Mouse (Mus musculus): ENCODE results near the gene Dnajc7.
"Not testable (repeated sequence)": the region's sequence is repeated elsewhere in the genome, so short reads cannot be mapped to it uniquely, and the experiment has no call there.

Gene Dnajc7

GRCm38 (mm10) chr11:100619982-100620381, at the start of gene Dnajc7:
TSS of gene Dnajc7 (minus strand) at chr11:100620168.
- no peak for DNase-seq (ENCODE audit: low spot score)

DNA sequence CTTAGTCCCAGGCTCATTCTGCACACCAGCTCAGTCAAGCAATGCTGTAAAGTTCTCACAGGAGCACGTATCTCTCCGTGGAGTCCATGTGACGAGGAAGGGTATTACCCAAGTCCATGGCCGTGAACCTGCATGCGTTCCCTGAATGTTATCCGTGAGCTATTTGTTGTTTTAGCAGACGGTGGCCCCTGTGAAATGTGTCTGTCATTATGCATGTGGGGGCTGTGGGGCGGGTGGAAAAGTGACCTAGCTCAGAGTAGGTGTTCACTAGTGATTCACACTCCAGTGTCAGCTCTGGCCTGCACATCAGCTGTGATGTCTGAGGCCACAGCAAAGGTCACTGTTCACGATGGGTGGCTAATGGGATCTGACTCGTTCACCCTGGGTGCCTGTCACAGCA, 39.8 kb upstream of the Dnajc7 start:
- no peak for DNase-seq (ENCODE audit: low spot score)

DNA sequence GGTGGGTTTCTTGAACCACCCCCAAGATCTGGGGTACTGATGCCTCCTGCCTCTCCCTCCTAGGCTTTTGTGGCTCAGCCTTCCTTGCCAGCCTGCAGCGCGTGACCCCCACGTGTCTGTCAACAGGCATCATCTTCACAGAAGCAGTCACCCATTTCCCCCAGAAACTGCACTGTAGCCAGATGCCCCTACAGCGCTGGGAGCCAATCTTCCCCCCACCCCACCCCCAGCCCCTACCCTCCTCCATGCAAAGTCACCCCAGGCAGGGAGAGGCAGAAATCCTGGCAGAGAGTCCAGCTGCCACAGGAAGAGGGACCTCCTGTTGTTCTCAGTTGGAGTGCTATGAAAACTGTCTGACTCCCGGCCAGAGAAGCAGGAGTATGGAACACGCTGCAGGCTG, 36.5 kb upstream of the Dnajc7 start:
- no peak for DNase-seq (ENCODE audit: low spot score)

DNA sequence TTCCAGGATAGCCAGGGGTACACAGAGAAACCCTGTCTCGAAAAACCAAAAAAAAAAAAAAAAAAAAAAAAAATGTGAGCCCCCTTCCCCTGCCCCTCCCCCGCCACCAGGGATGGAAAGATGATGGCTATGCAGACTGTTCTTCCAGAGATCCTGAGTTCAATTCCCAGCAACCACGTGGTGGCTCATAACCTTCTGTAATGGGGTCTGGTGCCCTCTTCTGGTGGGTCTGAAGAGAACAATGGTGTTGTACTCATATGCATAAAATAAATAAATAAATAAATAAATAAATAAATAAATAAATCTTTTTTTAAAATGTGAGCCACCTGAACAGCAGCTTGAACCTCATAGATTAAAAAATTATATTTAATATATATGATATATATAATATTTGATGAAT, 35.6 kb upstream of the Dnajc7 start:
- not testable (repeated sequence) for DNase-seq (ENCODE audit: low spot score)

DNA sequence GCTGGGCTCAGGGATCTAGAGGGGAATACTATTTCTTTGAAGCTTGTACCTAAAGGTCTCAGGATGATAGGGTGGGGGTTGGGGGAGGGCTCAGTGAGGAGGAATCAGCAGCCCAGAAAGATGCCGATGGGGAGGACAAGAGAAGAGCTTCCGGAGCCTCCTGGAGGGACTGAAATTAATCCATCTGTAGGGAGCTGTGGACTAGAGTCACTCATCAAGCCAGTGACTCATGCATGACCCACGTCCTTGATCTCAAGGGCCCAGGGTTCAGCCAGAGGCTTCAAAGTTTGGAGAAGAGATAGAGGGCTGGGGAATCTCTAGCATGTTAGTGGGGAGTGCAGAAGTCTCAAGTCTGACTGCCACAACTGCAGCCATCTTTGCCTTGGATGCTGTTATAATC, 31.8 kb upstream of the Dnajc7 start:
- DNase-seq (ENCODE audit: low spot score), result no peak

DNA sequence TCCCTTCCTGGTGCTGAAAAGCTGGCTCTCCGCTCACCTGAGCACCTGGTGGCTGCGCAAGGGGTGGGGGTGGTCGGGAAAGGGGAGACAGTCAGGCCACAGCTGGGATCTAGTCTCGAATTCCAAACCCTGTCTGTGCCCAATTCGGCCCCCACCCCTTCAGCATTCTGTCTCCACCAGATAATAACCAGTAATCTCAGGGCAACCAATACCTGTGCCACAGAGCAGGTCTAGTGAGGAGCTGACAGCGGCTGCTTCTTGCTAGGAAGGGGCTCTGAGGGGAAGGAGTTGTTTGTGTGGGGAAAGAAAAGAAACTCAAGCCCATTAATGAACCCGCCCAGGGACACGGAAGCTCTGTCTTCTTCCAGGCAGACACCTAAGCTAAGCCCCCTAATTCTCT, 31.2 kb upstream of the Dnajc7 start:
- no peak for DNase-seq (ENCODE audit: low spot score)

- DNase-seq (ENCODE audit: low spot score), result no peak
These were observed 28.4 kb upstream of the Dnajc7 start for GRCm38 (mm10) chr11:100648405-100648804.

GRCm38 (mm10) chr11:100646265-100646664, 26.3 kb upstream of the Dnajc7 start:
- no peak for DNase-seq (ENCODE audit: low spot score)

- no peak for DNase-seq (ENCODE audit: low spot score)
These were observed 23.9 kb upstream of the Dnajc7 start for GRCm38 (mm10) chr11:100643612-100644575.

GRCm38 (mm10) chr11:100640159-100640906, 20.4 kb upstream of the Dnajc7 start:
- no peak for DNase-seq (ENCODE audit: low spot score)

- no peak for DNase-seq (ENCODE audit: low spot score)
These were observed 14.6 kb upstream of the Dnajc7 start for GRCm38 (mm10) chr11:100634530-100634929.

- no peak for DNase-seq (ENCODE audit: low spot score)
These were observed 8.9 kb upstream of the Dnajc7 start for GRCm38 (mm10) chr11:100628862-100629352.

- DNase-seq (ENCODE audit: low spot score), result no peak
These were observed 8.1 kb upstream of the Dnajc7 start for GRCm38 (mm10) chr11:100628056-100628455.

DNA sequence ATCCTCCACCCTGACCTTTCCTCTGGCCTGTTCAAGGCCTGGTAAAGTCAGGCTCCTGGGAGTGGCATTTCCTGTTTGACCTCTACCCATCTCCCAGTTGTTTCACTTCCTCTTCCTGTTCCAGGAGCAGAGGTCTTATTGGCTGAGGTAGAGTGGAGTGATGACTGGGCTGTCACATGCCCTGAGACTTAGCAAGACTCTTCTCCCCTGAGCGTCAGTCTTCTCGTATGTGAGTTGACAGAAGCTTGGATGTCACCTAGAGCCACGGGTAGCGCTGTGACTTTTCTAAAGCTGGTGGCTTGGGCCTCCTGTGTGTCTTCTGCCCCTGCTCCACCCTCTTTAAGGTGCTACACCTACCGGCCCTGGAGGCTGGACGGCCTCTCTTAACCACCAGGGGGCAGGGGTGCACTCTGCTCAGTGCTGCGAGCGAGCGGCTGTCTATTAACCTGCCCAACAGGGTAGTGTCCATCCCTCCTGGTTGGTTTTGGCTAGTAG, 6.8 kb upstream of the Dnajc7 start:
- DNase-seq (ENCODE audit: low spot score), result peak; percentile 70

DNA sequence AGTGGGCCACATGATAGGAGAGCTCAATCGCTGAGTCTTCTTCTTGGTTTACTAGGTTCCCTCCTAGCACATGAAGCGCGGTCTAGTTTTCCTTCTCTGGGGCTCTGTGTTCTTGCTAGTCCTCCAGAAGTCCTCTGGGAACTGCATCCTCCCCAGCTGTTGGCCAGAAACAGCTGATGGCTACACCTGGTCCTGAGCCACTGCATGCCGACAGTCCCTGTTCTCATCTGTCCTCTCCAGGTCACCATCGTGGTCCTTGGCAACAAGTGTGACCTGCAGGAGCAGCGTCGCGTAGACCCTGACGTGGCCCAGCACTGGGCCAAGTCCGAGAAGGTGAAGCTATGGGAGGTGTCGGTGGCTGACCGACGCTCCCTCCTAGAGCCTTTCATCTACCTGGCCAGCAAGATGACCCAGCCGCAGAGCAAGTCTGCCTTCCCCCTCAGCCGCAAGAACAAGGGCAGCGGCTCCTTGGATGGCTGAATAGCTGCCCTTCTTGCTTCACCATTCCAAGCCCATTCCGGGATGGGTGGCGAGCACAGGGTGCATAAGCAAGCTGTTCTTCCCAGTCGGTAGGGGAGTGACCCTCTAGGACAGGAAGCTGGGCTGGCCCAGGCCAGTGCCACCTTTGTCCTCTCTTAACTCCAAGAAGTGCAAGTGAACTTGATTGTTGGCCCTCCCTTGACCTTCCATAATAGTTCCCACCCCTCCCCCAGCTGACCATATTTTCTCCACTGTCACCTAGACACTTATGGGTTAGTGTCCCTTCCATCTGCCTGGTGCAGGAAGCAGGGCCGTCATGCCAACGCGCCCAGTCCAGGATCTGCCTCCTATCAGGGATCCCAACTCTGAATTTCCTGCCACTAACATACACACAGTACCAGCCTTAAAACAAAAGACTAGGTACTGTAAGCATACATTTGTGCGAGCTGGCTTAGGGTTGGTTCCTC, 6.1 kb upstream of the Dnajc7 start:
- DNase-seq (ENCODE audit: low spot score), result no peak

DNA sequence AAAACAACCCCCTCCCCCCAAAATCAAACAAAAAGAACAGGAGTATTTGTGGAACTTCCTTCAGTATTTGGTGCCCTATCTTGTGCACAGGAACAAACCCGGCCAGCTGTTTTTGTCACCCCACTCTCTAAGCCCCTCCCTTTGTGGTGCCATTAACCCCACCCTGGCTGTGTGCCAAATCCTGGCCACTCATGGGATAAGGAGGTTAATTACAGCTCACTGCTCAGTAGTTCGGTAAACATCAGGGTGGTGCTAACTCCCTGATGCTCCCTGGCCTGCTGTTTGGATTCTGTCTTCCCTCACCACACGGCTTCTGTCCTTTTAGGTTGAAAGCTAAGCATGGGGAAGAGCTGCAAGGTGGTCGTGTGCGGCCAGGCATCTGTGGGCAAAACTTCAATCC, 3.9 kb upstream of the Dnajc7 start:
- no peak for DNase-seq (ENCODE audit: low spot score)

DNA sequence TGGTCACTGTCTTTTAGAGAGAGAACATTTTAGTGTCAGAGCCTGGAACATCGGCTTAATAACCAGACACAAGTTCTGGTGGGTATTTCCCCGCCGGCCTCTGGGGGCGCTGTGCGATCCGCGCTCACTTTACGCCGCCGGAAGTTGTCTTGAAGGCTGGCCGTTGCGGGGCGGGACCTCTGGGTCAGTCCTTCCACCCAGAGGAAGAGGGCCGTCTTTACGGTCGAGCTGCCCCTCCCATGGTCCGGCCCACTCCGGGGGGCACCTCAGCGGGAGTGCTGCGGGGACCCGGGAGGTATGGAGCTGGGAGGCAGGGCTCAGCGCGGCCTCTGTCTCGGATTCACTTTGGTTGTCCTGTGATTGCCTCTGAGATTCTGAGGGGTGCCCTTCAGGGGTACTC, 2.7 kb upstream of the Dnajc7 start:
- peak; percentile 95 for DNase-seq (ENCODE audit: low spot score)

DNA sequence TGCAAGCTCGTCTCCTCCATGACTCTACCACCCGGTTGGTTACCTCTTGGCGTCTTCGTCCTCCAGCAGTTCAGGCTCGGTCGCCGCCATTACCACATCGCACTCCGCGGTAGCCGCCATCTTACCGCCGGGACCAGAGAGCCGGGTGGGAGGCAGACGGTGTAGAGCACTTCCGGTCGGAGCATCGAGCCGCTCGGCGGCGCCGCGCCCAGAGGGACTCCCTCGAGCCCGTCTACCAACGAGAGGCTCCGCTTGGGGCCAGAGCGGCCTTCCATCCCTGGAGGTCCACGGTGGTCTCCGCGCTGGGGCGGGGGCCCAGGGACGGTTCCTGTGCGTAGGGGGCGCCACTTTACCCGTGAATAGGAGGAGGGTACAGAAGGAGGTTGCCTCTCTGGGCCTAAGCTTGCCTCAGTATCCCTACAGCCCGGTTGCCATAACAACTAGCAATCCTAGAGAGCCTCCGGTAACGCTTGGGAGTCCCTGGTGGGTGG, 438 bp downstream of the Dnajc7 start:
- DNase-seq (ENCODE audit: low spot score), result peak; percentile 96

- peak; percentile 56 for DNase-seq (ENCODE audit: low spot score)
These were observed 1.0 kb downstream of the Dnajc7 start, which contains the start of gene Nkiras2 for GRCm38 (mm10) chr11:100618761-100619484. TSS of gene Nkiras2 (plus strand) at chr11:100619244.

DNA sequence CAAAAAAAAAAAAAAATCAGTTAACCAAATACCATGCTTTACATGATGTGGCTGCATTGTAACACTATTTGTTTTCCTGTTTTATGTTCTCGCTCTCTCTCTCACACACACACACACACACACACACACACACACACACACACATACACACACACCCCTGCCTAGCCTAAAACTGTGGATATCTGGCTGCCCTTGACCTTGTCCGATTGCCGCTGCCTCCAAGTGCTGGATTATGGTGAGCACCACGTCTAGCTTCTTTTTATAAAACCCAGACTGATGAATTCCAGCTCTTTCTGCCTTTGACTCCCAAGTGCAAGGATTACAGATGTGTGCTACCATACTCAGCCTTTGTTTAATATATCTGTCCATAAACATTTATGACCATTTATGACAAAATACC, 2.5 kb downstream of the Dnajc7 start:
- DNase-seq (ENCODE audit: low spot score), result no peak

DNA sequence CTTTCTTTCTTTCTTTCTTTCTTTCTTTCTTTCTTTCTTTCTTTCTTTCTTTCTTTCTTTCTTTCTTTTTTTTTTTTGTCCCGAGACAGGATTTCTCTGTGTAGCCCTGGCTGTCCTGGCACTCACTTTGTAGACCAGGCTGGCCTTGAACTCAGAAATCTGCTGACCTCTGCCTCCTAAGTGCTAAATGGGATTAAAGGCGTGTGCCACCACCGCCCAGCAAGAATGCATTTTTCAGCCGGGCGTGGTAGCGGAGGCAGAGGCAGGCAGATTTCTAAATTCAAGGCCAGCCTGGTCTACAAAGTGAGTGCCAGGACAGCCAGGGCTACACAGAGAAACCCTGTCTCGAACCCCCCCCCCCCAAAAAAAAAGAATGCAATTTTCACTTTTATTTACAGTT, 3.1 kb downstream of the Dnajc7 start:
- not testable (repeated sequence) for DNase-seq (ENCODE audit: low spot score)
